Mouse (Mus musculus) liver, postnatal 0 days (tissue): ENCODE data around the gene Irak1. TPM values are rescaled to one million over a fixed set of nuclear protein-coding genes. Genes with fewer than 3 reads are reported as not detected.

Experiments used
- ATAC-seq: fragments of 200-750 bp; cut with Nextera tagmentation; 2 replicates; pipeline ENCODE4 v1.8.0; 2017; ENCODE audit warnings: mild to moderate bottlenecking, moderate library complexity
- DNase-seq: peaks from one replicate; pipeline ENCODE4 v3.0.0-alpha.2; 2016
- H3K27ac ChIP-seq: fragments of 300-500 bp; sonication (generic); 2 replicates; pipeline ENCODE4 v1.5.1; 2014; ENCODE audit warnings: antibody characterized with exemption, moderate library complexity, mild to moderate bottlenecking, low read depth
- H3K27me3 ChIP-seq: fragments of 300-500 bp; sonication (generic); 2 replicates; pipeline ENCODE4 v1.6.1; 2014; ENCODE audit warnings: low read length, control low read depth, mixed read lengths; ENCODE audit not compliant: insufficient read depth
- H3K36me3 ChIP-seq: fragments of 300-500 bp; sonication (generic); replicated peaks from 2 replicates; pipeline ENCODE4 v1.6.1; 2014; ENCODE audit warnings: mild to moderate bottlenecking, control low read depth, low read length, moderate library complexity, mixed read lengths; ENCODE audit not compliant: insufficient read depth
- H3K4me1 ChIP-seq: fragments of 300-500 bp; sonication (generic); 2 replicates; pipeline ENCODE4 v1.6.1; 2014; ENCODE audit warnings: antibody characterized with exemption, mild to moderate bottlenecking, control low read depth; ENCODE audit not compliant: insufficient read depth
- H3K4me2 ChIP-seq: fragments of 300-500 bp; sonication (generic); 2 replicates; pipeline ENCODE4 v1.6.1; 2014; ENCODE audit warnings: low read depth, mild to moderate bottlenecking, low read length, moderate library complexity, mixed read lengths
- H3K4me3 ChIP-seq: fragments of 300-500 bp; sonication (generic); 2 replicates; pipeline ENCODE4 v1.5.1; 2014; ENCODE audit warnings: low read depth, low read length
- H3K9ac ChIP-seq: fragments of 300-500 bp; sonication (generic); replicated peaks from 2 replicates; pipeline ENCODE4 v1.6.1; 2014; ENCODE audit warnings: mild to moderate bottlenecking, moderate library complexity
- H3K9me3 ChIP-seq: fragments of 300-500 bp; sonication (generic); 2 replicates; pipeline ENCODE4 v1.6.1; 2016; ENCODE audit warnings: mild to moderate bottlenecking, control low read depth, low read length, mixed read lengths
- CTCF ChIP-seq: sonication (generic); IDR thresholded peaks from 2 replicates; pipeline ENCODE4 v1.5.1; 2016; ENCODE audit warnings: antibody characterized with exemption, low read depth
- EP300 ChIP-seq: IDR thresholded peaks from 2 replicates; pipeline ENCODE4 v1.6.1; 2016; ENCODE audit warnings: antibody characterized with exemption, low read depth, mild to moderate bottlenecking
- WGBS: fragments of 180-500 bp; shearing (Covaris S2); extraction: QIAGEN DNeasy Blood & Tissue Kit; methylation state at CpG from one replicate; pipeline ENCODE4 v1.1.7; 2014; ENCODE audit not compliant: insufficient replicate concordance; 5-methylcytosine and 5-hydroxymethylcytosine counted together
- polyA plus RNA-seq: library from polyadenylated mRNA; unstranded; fragments of >200 nt; fragmentation: Nextera tagmentation; extraction: Ambion mirVana; gene quantifications from 2 replicates; pipeline ENCODE4 v1.2.1, GENCODE M21; 2015

The Irak1 gene
- polyA plus RNA-seq, 1 experiment from 2014 or later: 18.7 TPM

DNA sequence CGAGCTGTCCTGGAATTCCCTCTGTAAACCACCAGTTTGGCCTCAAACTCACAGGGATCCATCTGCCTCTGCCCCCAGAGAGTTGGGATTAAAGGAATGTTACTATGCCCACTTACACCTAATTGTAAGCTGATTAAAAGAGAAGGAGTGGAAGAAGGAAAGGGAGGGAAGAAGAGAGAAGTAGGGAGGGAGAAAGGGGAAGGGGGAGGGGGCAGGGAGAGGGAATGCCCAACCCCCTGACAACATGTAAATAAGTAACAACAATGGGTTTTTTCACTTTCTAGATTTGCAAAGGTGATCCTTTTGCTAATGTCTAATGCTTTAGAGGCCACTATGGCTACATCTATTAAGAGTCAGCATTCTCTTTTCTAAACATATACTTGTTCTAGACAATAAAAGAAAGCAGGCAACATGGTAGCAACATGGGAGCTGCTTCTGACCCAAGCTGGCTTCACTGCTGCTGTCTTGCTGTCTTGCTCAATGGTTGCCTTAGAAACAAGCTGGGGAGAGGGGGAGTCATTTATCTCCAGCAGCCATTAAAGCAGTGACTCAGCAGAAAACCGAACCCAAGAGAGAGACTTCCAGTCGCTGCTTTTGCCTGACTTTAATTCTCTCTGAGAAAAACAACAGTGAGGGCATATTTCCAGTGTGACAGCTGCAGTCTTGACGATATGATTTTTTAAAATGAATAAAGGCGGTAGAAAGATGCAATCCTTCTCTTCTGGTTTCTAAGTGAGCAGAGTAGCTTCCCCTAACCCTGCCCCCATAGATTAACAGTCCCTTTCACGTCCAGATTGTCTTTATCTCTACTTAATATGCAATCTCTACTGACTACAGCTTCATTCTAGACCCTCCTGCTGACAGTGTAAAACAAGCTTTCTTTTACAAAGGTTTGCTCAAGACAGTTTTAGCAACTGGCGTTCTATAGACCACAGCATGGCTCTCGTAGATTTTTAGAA lies 24.5 kb downstream of the Irak1 start:
- Histone ChIP-seq H3K9me3 (no peaks in the 10 kb centered on the region), H3K9ac (no peak overlapping the region; the same call in 1 of the 2 replicates), H3K36me3 (no peaks in the 10 kb centered on the region), H3K27me3 (no peaks in the 10 kb centered on the region), H3K4me3 (no peak overlapping the region), H3K27ac (peak overlapping the region; percentile 83), H3K4me2 (peak overlapping the region; percentile 40; the same call in 1 of the 2 replicates), H3K4me1 (peaks cover 6% of the 10 kb centered on the region)
- peak; percentile 82 for TF ChIP-seq EP300
- no peak for TF ChIP-seq CTCF
- 22% methylated on average over 8 of the region's 8 CpGs for WGBS
- DNase-seq (peak; percentile 42), ATAC-seq (peak; percentile 93)

DNA sequence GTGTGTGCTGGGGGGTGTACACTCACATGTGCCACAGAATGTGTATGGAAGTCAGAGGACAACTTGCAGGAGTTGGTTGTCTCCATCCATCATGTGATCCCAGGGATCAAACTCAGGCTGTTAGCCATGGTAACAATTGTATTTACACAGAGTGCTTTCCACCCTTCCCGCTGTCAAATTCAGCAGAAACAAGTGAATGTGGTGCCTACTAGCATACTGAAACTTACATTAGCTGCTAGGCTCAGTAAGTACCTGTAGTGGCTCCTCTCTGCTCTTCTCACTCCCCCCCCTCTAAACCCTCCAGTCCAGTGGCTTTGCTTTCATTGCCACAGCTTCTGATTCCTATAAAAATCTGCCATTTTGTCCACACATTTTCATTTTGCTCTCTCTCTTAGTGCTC lies 45.9 kb downstream of the Irak1 start:
- Histone ChIP-seq H3K9ac (no peak overlapping the region), H3K4me3 (no peak overlapping the region), H3K4me1 (no peaks in the 10 kb centered on the region), H3K4me2 (no peak overlapping the region), H3K27ac (no peak overlapping the region), H3K27me3 (0 out of 2 replicates have a peak, but pooled peaks cover 3% of the 10 kb centered on the region), H3K9me3 (no peaks in the 10 kb centered on the region), H3K36me3 (no peaks in the 10 kb centered on the region)
- no peak for TF ChIP-seq EP300
- TF ChIP-seq CTCF: no peak
- WGBS: 69% methylated on average over 1 of the region's 1 CpGs
- ATAC-seq: no peak
- DNase-seq: no peak

DNA sequence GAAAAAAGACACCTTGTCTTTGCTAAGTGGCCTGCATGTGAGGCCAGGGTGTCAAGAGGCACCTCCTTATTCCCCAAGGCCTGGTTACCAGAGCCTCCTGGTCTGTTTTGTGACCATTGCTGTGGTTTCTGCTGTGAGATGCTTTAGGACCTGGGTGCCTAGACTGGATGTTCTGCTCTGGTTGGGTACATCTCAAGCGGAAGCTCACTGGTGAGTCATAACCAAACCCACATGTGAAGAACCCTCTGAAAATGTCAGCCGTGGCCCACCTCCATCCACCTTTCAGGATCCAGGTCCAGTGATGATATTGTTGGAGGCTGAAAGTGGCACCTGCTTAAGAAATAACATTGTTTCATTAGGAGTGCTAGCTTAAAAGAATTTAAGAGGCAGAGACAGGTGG lies 47.4 kb downstream of the Irak1 start:
- no peaks in the 10 kb centered on the region for H3K36me3 ChIP-seq
- H3K4me2 ChIP-seq: no peak overlapping the region
- no peaks in the 10 kb centered on the region for H3K9me3 ChIP-seq
- WGBS: 86% methylated on average over 2 of the region's 2 CpGs
- no peak overlapping the region for H3K9ac ChIP-seq
- no peak overlapping the region for H3K27ac ChIP-seq
- DNase-seq (no peak), ATAC-seq (no peak)
- TF ChIP-seq EP300 (no peak), CTCF (no peak)
- H3K4me3 ChIP-seq: no peak overlapping the region
- no peaks in the 10 kb centered on the region for H3K4me1 ChIP-seq
- 0 out of 2 replicates have a peak, but pooled peaks cover 3% of the 10 kb centered on the region for H3K27me3 ChIP-seq

DNA sequence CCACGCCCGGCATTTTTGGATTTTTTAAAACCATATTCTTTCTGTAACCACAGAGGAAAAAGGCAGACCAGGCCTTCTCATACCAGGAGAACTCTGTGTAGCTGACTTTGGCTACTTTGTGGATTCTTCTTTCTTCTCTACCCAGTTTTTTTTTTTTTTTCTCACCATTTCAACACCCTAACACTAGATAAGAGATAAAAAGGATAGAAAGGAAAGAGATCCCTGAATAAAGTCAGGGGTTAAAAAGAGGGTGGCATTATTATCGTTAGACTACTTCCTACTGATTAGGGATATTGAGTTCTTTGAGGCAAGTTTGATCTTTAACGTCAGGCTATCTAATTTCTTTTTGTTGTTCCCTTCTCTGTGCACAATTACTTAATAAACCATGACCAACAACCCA lies 50.9 kb downstream of the Irak1 start:
- H3K27ac ChIP-seq: no peak overlapping the region

DNA sequence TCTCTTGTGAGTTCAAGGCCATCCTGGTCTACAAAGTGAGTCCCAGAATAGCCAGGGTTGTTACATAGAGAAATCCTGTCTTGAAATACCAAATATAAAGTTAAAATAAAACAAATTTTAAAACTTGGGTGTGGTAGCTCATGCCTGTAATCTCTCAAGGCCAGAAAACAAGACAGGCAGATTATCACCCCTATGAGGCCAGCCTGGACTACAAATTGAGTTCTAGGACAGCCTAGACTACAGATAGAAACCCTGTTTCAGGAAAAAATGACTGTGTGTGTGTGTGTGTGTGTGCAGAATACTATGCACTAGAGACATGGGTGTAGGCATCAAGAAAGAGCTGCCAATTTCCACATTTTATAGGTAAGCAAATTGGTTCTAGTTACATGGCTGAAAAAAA lies 52.9 kb downstream of the Irak1 start:
- ATAC-seq: no peak
- no peak for TF ChIP-seq CTCF
- peak; percentile 85 for TF ChIP-seq EP300
- H3K27ac ChIP-seq: peak overlapping the region; percentile 99
- H3K9ac ChIP-seq: no peak overlapping the region
- no peaks in the 10 kb centered on the region for H3K27me3 ChIP-seq
- H3K4me3 ChIP-seq: no peak overlapping the region
- H3K36me3 ChIP-seq: no peaks in the 10 kb centered on the region
- no peaks in the 10 kb centered on the region for H3K9me3 ChIP-seq
- H3K4me1 ChIP-seq: peaks cover 9% of the 10 kb centered on the region
- peak overlapping the region; percentile 22; the same call in 1 of the 2 replicates for H3K4me2 ChIP-seq
- DNase-seq: no peak

More for the DNA sequence above, 50.9 kb downstream of the Irak1 start:
- Histone ChIP-seq H3K4me3 (no peak overlapping the region), H3K36me3 (no peaks in the 10 kb centered on the region), H3K4me2 (no peak overlapping the region), H3K4me1 (peaks cover 9% of the 10 kb centered on the region), H3K9me3 (no peaks in the 10 kb centered on the region), H3K9ac (no peak overlapping the region), H3K27me3 (0 out of 2 replicates have a peak, but pooled peaks cover under 1% of the 10 kb centered on the region)
- WGBS: 64% methylated on average over 4 of the region's 4 CpGs
- TF ChIP-seq CTCF: no peak
- no peak for TF ChIP-seq EP300
- DNase-seq (no peak), ATAC-seq (no peak)

DNA sequence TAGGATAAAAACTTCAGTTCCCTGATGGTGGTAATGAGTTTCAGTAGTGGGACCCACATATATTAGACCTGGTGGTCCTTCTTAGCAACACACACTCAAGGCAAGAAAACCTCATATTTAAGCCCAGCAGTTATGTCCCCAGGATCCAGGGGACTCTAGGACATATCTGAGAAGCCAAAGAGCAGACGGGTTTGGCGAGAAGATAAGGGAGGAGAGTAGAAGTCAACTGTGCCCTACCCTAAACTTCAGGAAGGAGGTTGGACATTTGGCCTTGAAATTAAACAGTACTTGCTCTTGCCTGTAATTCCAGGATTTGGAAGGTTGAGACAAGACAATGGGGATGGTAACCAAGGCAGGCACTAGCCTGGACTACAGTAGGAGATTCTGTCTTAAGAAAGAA lies 54.0 kb downstream of the Irak1 start:
- H3K9me3 ChIP-seq: no peaks in the 10 kb centered on the region
- no peak overlapping the region; the same call in 1 of the 2 replicates for H3K9ac ChIP-seq
- TF ChIP-seq CTCF (no peak), EP300 (peak; percentile 86)
- WGBS: 63% methylated on average over 2 of the region's 2 CpGs
- H3K4me3 ChIP-seq: no peak overlapping the region
- ATAC-seq (no peak), DNase-seq (no peak)
- peak overlapping the region; percentile 35; the same call in 1 of the 2 replicates for H3K4me2 ChIP-seq
- H3K27ac ChIP-seq: peak overlapping the region; percentile 99
- peaks cover 9% of the 10 kb centered on the region for H3K4me1 ChIP-seq
- H3K36me3 ChIP-seq: no peaks in the 10 kb centered on the region
- H3K27me3 ChIP-seq: no peaks in the 10 kb centered on the region
